Mouse (Mus musculus): ENCODE data around the gene Arrdc1.

GRCm38 (mm10) chr2:24929119-24929518, 5.9 kb downstream of the Arrdc1 start:
- no peak for TF ChIP-seq CTCF (IDR thresholded peaks at IDR 0.05; ENCODE audit: insufficient read depth, low read depth, low read length)
- no peak for TF ChIP-seq POLR2A (IDR thresholded peaks at IDR 0.05; ENCODE audit: insufficient read depth, low read depth, low read length)
